ENCODE assay signal across 8 mouse cellular contexts in the genomic region with DNA sequence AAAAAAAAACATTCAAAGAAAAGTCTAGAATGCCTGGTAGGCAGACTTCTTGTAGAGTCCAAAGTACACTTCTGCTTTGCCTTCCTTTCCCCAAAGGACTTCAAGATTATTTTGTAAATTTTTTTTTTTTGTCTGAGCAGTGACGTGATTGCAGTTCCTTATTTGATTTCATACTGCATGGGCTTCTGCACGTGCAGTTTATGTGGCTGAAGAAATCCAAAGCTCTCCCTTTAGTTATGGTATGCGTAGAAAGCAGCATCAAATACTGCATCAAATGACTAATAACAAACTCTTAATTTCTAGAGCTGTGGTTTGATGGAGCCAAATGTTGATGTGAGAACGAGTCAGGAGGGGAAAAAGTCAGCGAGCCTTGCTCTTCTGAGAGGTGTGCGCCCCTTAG. TPM values are rescaled to one million over a fixed set of nuclear protein-coding genes. Genes with fewer than 3 reads are reported as not detected.
DNase-seq lines count a peak whose midpoint lies in the region; ATAC-seq and TF ChIP-seq lines count a peak whose summit lies in the region.

No protein-coding gene starts in this region.

- DNase-seq in liver, adult 2 months (ENCODE audit: extremely low read depth, low read depth, low spot score) = peak; percentile 64
- DNase-seq in liver = no peak
- DNase-seq in limb, embryonic 10.5 days (ENCODE audit: low spot score) = no peak
- no peak for DNase-seq in thymus, postnatal 36 days
- DNase-seq in cerebellum, postnatal 10 days = no peak

- ATAC-seq in embryonic facial prominence, embryonic 15.5 days (ENCODE audit: insufficient number of reproducible peaks, low FRiP score, low TSS enrichment, low read depth) = no peak
- no peak for ATAC-seq in neural tube, embryonic 14.5 days (ENCODE audit: low read depth)
- ATAC-seq in monocyte, adult 5-6 weeks (replicated peaks; ENCODE audit: insufficient number of reproducible peaks, low FRiP score, low TSS enrichment, poor library complexity, severe bottlenecking) = no peak

- no peak for TF ChIP-seq CTCF in liver, adult 2 months (IDR thresholded peaks at IDR 0.05; ENCODE audit: low read depth, low read length)

- peaks cover 24% of the 10 kb centered on the region for H3K79me2 ChIP-seq in liver, adult 2 months (ENCODE audit: control insufficient read depth, insufficient read depth, low read length)

- no peaks in the 10 kb centered on the region for H3K27me3 ChIP-seq in liver, adult 2 months (ENCODE audit: control insufficient read depth, insufficient read depth, low read length)
- H3K27me3 ChIP-seq in embryonic facial prominence, embryonic 15.5 days = no peaks in the 10 kb centered on the region
- no peaks in the 10 kb centered on the region for H3K27me3 ChIP-seq in limb, embryonic 10.5 days (ENCODE audit: low read depth, poor library complexity, severe bottlenecking)
- H3K27me3 ChIP-seq in neural tube, embryonic 14.5 days (ENCODE audit: control insufficient read depth, insufficient read depth, low read length) = no peaks in the 10 kb centered on the region

- H3K9ac ChIP-seq in liver, adult 2 months (ENCODE audit: low read depth, low read length) = peak overlapping the region; percentile 17; the same call in 1 of the 2 replicates
- no peak overlapping the region for H3K9ac ChIP-seq in embryonic facial prominence, embryonic 15.5 days
- no peak overlapping the region; the same call in 1 of the 2 replicates for H3K9ac ChIP-seq in neural tube, embryonic 14.5 days (replicated peaks; ENCODE audit: low read depth, low read length)

- peak overlapping the region; percentile 28 for H3K4me3 ChIP-seq in liver, adult 2 months (ENCODE audit: insufficient read depth, low read depth, low read length)
- peak overlapping the region; percentile 35 for H3K4me3 ChIP-seq in embryonic facial prominence, embryonic 15.5 days (replicated peaks)
- H3K4me3 ChIP-seq in limb, embryonic 10.5 days = peak overlapping the region; percentile 86
- peak overlapping the region; percentile 93 for H3K4me3 ChIP-seq in neural tube, embryonic 14.5 days (ENCODE audit: low read depth, low read length)

- H3K4me2 ChIP-seq in embryonic facial prominence, embryonic 15.5 days (replicated peaks) = peak overlapping the region; percentile 46
- H3K4me2 ChIP-seq in neural tube, embryonic 14.5 days (ENCODE audit: low read depth, low read length) = peak overlapping the region; percentile 89

- no peak for TF ChIP-seq POLR2A in liver, adult 2 months (IDR thresholded peaks at IDR 0.05; ENCODE audit: extremely low read depth, insufficient read depth, low read length)

- 25% methylated on average over 6 of the region's 6 CpGs for WGBS in liver, adult 2 months
- WGBS in embryonic facial prominence, embryonic 15.5 days = 20% methylated on average over 6 of the region's 6 CpGs
- 56% methylated on average over 6 of the region's 6 CpGs for WGBS in limb, embryonic 10.5 days
- 31% methylated on average over 6 of the region's 6 CpGs for WGBS in neural tube, embryonic 14.5 days

- H3K27ac ChIP-seq in liver, adult 2 months (replicated peaks; ENCODE audit: insufficient read depth, low read depth, low read length) = no peak overlapping the region; the same call in 1 of the 2 replicates
- H3K27ac ChIP-seq in embryonic facial prominence, embryonic 15.5 days (replicated peaks) = no peak overlapping the region
- no peak overlapping the region for H3K27ac ChIP-seq in limb, embryonic 10.5 days
- no peak overlapping the region for H3K27ac ChIP-seq in neural tube, embryonic 14.5 days (ENCODE audit: low read depth, low read length)

- H3K36me3 ChIP-seq in liver, adult 2 months (ENCODE audit: control insufficient read depth, insufficient read depth, low read length) = peaks cover 6% of the 10 kb centered on the region
- no peaks in the 10 kb centered on the region for H3K36me3 ChIP-seq in embryonic facial prominence, embryonic 15.5 days
- peaks cover 23% of the 10 kb centered on the region for H3K36me3 ChIP-seq in limb, embryonic 10.5 days
- no peaks in the 10 kb centered on the region for H3K36me3 ChIP-seq in neural tube, embryonic 14.5 days (ENCODE audit: control insufficient read depth, insufficient read depth, low read length)

- no peaks in the 10 kb centered on the region for H3K9me3 ChIP-seq in embryonic facial prominence, embryonic 15.5 days (replicated peaks)
- no peaks in the 10 kb centered on the region for H3K9me3 ChIP-seq in limb, embryonic 10.5 days (replicated peaks)
- no peaks in the 10 kb centered on the region for H3K9me3 ChIP-seq in neural tube, embryonic 14.5 days (ENCODE audit: control insufficient read depth, low read length)

- H3K4me1 ChIP-seq in liver, adult 2 months (ENCODE audit: control insufficient read depth, insufficient read depth, low read length) = peaks cover 16% of the 10 kb centered on the region
- peaks cover 13% of the 10 kb centered on the region; the same call in 1 of the 2 replicates for H3K4me1 ChIP-seq in embryonic facial prominence, embryonic 15.5 days
- H3K4me1 ChIP-seq in limb, embryonic 10.5 days = peaks cover 13% of the 10 kb centered on the region
- peaks cover 17% of the 10 kb centered on the region; the same call in 1 of the 2 replicates for H3K4me1 ChIP-seq in neural tube, embryonic 14.5 days (ENCODE audit: control insufficient read depth, insufficient read depth, low read length)

RNA-seq across cellular contexts. Expression of gene Pten, which starts 3.2 kb away (rescaled TPM):
- total RNA-seq in liver, adult 2 months (2014; rRNA removed) = 78.4 and 80.9 TPM in 2 replicates
- polyA plus RNA-seq in liver, adult 2 months (2012; rRNA removed) = 12.9 and 17.9 TPM in 2 replicates
- 10.1 and 12.6 TPM in 2 replicates for polyA plus RNA-seq in embryonic facial prominence, embryonic 15.5 days (2015; fragmentation: Nextera tagmentation; extraction: Ambion mirVana)
- polyA plus RNA-seq in limb, embryonic 10.5 days (2016; fragmentation: Nextera tagmentation; extraction: Ambion mirVana) = 5.0 and 5.8 TPM in 2 replicates
- polyA plus RNA-seq in neural tube, embryonic 14.5 days (2014; fragmentation: Nextera tagmentation; extraction: Ambion mirVana) = 19.9 and 28.3 TPM in 2 replicates
- total RNA-seq in monocyte, adult 5-6 weeks (2017) = 179 to 197 TPM (median 196 TPM) in 3 replicates

RNA-seq across cellular contexts. Expression of gene Atad1, which starts 20.9 kb away (rescaled TPM):
- 43.6 and 51.2 TPM in 2 replicates for total RNA-seq in liver, adult 2 months (2014; rRNA removed)
- 7.1 and 9.0 TPM in 2 replicates for polyA plus RNA-seq in liver, adult 2 months (2012; rRNA removed)
- 54.9 and 56.4 TPM in 2 replicates for polyA plus RNA-seq in embryonic facial prominence, embryonic 15.5 days (2015; fragmentation: Nextera tagmentation; extraction: Ambion mirVana)
- polyA plus RNA-seq in limb, embryonic 10.5 days (2016; fragmentation: Nextera tagmentation; extraction: Ambion mirVana) = 62.5 and 71.7 TPM in 2 replicates
- polyA plus RNA-seq in neural tube, embryonic 14.5 days (2014; fragmentation: Nextera tagmentation; extraction: Ambion mirVana) = 132 and 140 TPM in 2 replicates
- total RNA-seq in monocyte, adult 5-6 weeks (2017) = 49.5 to 79.0 TPM (median 56.9 TPM) in 3 replicates

Comparison
In these comparisons a context has a peak if more than half of its experiments do, and no peak if none do; other contexts are left out.
1. H3K4me3 ChIP-seq: peak in every context shown above with its lines; median percentile 93 in neural tube, embryonic 14.5 days; 86 in limb, embryonic 10.5 days; 35 in embryonic facial prominence, embryonic 15.5 days; 28 in liver, adult 2 months.